Mouse (Mus musculus) stomach, embryonic 15.5 days (tissue): ENCODE measurements at regions not wholly inside any gene's neighbourhood (a gene's known extent, or its start where the extent isn't known, plus 50 kb on each side); places are given as distances from the start of the nearest gene placed in this dataset.
A peak's percentile ranks its signal among the peaks of the same experiment; 100 is the strongest.

Experiments
- ATAC-seq: fragments of 200-750 bp; cut with Nextera tagmentation; 2 replicates; pipeline ENCODE4 v1.8.0; 2017; ENCODE audit warnings: low read depth, moderate number of reproducible peaks, moderate TSS enrichment; ENCODE audit not compliant: insufficient read depth, low FRiP score
- H3K27ac ChIP-seq: fragments of 300-500 bp; sonication (generic); 2 replicates; pipeline ENCODE4 v1.5.1; 2015; ENCODE audit warnings: mild to moderate bottlenecking, inconsistent platforms
- H3K27me3 ChIP-seq: fragments of 300-500 bp; sonication (generic); replicated peaks from 2 replicates; pipeline ENCODE4 v1.6.1; 2015; ENCODE audit warnings: inconsistent platforms
- H3K36me3 ChIP-seq: fragments of 300-500 bp; sonication (generic); 2 replicates; pipeline ENCODE4 v1.6.1; 2015; ENCODE audit warnings: inconsistent platforms
- H3K4me1 ChIP-seq: fragments of 300-500 bp; sonication (generic); 2 replicates; pipeline ENCODE4 v1.6.1; 2015; ENCODE audit warnings: inconsistent platforms
- H3K4me2 ChIP-seq: fragments of 300-500 bp; sonication (generic); 2 replicates; pipeline ENCODE4 v1.6.1; 2015; ENCODE audit warnings: mild to moderate bottlenecking, inconsistent platforms
- H3K4me3 ChIP-seq: fragments of 300-500 bp; sonication (generic); replicated peaks from 2 replicates; pipeline ENCODE4 v1.5.1; 2015; ENCODE audit warnings: inconsistent platforms
- H3K9ac ChIP-seq: fragments of 300-500 bp; sonication (generic); 2 replicates; pipeline ENCODE4 v1.6.1; 2015; ENCODE audit warnings: inconsistent platforms
- H3K9me3 ChIP-seq: fragments of 300-500 bp; sonication (generic); 2 replicates; pipeline ENCODE4 v1.6.1; 2016; ENCODE audit warnings: inconsistent platforms
- WGBS: fragments of 180-500 bp; shearing (Covaris S2); methylation state at CpG from one replicate; pipeline ENCODE4 v1.1.7; 2015; 5-methylcytosine and 5-hydroxymethylcytosine counted together

- H3K9me3 ChIP-seq: no peaks in the 10 kb centered on the region
- no peak overlapping the region for H3K4me2 ChIP-seq
- no peak for ATAC-seq
- peaks cover 46% of the 10 kb centered on the region for H3K4me1 ChIP-seq
- H3K4me3 ChIP-seq: no peak overlapping the region
- H3K27me3 ChIP-seq: no peaks in the 10 kb centered on the region
- no peaks in the 10 kb centered on the region for H3K36me3 ChIP-seq
- H3K9ac ChIP-seq: no peak overlapping the region
- 56% methylated on average over 3 of the region's 3 CpGs for WGBS
- H3K27ac ChIP-seq: peak overlapping the region; percentile 83
These were observed 55.6 kb downstream of the Irf2bp2 start for GRCm38 (mm10) chr8:126538136-126538535.

DNA sequence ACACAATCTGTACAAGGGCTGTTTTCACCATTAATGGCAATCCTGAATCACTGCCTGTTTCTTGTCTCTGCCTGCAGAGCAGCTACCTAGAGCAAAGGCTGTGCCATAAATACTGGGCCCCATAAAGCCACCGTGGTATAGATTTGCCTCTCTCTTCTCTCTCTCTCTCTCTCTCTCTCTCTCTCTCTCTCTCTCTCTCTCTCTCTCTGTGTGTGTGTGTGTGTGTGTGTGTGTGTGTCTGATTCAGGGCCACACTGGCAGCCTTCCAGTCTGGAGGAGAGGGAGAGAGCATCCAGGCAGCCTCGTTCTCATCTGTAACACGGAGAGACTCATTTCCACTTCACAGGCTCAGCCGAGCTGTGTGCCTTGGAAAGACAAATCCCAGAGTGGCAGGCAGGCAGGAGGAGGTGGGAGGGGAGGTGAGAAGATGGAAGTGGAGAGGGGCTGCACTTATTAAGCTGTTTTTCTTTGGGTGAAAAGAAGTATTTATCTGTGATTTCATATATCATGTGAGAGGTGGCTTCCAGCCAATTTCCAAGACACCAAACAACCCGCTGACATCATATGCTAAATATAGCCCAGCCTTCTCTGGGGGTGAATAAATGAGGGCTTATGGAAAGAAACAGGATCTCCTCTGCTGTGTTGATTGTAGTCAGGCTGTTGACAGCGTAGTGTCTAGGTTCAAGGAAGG lies 56.7 kb downstream of the Irf2bp2 start:
- H3K27me3 ChIP-seq: no peaks in the 10 kb centered on the region
- H3K36me3 ChIP-seq: no peaks in the 10 kb centered on the region
- H3K4me2 ChIP-seq: 0 out of 2 replicates have a peak overlapping the region, but pooled peaks have one; percentile 1
- ATAC-seq: peak; percentile 51
- H3K4me3 ChIP-seq: no peak overlapping the region
- WGBS: 8% methylated on average over 6 of the region's 6 CpGs
- peak overlapping the region; percentile 83 for H3K27ac ChIP-seq
- no peaks in the 10 kb centered on the region for H3K9me3 ChIP-seq
- H3K9ac ChIP-seq: no peak overlapping the region
- H3K4me1 ChIP-seq: peaks cover 53% of the 10 kb centered on the region

DNA sequence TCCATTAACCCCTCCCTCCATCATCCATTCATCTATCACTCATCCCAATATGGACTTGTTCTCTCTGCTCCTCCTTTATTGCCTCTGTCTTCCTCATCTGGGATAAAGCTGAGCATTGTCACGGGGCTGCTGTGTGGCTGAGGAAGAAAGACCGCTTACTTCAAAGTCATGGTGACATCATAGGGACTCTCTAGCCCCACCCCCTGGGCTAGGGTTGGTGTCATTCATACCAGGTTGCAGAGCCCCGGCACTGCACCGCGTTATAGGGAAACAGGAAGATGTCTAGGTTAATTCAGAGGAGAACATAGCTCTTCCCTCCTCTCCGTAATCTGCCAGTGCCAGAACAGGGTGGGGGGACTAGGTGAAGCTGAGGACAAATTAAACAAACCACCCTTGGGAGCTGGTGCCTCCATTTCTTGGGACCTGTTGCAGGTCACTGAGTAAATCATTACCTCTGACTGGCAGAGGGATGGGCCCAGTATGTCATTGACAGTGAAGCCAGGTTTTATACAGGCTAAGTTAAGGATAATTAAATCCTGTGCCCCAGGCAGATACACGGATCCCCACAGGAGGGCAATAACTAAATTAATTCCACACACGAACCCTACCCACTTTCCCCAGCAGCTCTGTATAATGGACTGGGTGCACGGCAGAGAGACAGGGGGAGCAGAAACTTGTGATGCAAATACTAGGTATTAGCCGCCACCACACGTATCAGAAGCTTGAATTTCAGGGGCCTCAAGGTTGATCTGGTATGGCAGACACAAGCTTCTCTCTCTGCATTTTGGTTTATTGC lies 57.5 kb downstream of the Irf2bp2 start:
- Histone ChIP-seq H3K4me3 (no peak overlapping the region), H3K27me3 (no peaks in the 10 kb centered on the region), H3K36me3 (no peaks in the 10 kb centered on the region), H3K4me1 (peaks cover 55% of the 10 kb centered on the region), H3K9ac (no peak overlapping the region), H3K27ac (peak overlapping the region; percentile 83), H3K4me2 (no peak overlapping the region), H3K9me3 (no peaks in the 10 kb centered on the region)
- ATAC-seq: 0 out of 2 replicates have a peak, but pooled peaks have one; percentile 4
- 32% methylated on average over 11 of the region's 11 CpGs for WGBS

DNA sequence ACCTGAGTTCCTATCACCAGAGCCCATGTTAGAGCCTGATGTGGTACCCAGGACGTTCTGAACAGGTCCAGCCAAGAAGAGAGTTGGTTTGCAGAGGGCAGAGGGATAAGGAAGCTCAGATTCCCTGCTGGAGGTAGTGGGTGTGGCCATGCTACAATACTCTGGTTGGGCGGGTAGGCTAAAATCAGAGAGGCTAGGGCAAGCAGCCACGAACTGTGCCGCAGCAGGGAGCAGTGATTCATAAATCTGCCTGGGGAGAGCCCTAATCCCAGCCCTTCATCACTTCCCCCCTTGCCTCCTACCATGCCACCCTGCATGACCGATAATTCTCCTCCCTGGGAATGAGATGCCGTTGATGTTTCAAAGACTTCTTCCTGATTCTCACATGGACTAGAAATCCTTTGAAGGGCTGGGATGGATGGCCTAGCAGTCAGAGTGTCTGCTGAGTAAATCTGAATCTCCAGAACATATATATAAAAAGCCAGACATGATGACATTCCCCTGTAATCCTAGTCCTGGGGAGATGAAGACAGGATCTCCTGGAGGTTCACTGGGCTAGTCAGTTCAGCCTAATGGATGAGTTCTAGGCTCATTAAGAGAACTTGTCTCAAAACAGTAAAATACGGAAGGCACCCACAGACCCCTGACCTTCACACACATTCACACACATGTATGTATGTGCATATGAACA lies 57.6 kb upstream of the Tarbp1 start:
- H3K9ac ChIP-seq: no peak overlapping the region
- ATAC-seq: no peak
- no peak overlapping the region for H3K4me3 ChIP-seq
- H3K27ac ChIP-seq: no peak overlapping the region
- no peaks in the 10 kb centered on the region for H3K36me3 ChIP-seq
- H3K27me3 ChIP-seq: no peaks in the 10 kb centered on the region
- H3K4me2 ChIP-seq: no peak overlapping the region
- H3K4me1 ChIP-seq: peaks cover 24% of the 10 kb centered on the region
- 35% methylated on average over 7 of the region's 7 CpGs for WGBS
- no peaks in the 10 kb centered on the region for H3K9me3 ChIP-seq

DNA sequence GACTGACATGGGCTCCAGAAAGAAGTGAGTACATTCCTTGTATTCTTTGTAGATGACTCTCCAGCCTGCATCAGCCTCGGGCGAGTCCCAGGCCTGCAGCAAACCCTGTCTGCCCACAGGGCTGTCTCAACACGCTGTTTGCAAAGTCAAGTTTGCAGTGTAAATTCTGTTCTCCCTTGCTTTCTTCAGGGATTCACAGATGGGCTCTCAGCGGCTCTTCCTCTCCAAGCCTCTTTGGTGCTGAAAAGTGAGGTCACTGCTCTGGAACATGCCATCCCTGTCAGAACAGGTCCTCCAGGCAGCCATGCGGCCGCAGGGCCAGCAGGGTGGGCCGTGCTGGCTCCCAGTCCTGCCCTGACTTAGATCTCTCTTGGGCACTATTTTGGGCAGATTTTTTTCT lies 56.6 kb upstream of the Tarbp1 start:
- Histone ChIP-seq H3K36me3 (no peaks in the 10 kb centered on the region), H3K4me2 (no peak overlapping the region), H3K4me1 (peaks cover 24% of the 10 kb centered on the region), H3K27me3 (no peaks in the 10 kb centered on the region), H3K27ac (0 out of 2 replicates have a peak overlapping the region, but pooled peaks have one; percentile 2), H3K9me3 (no peaks in the 10 kb centered on the region), H3K9ac (no peak overlapping the region), H3K4me3 (no peak overlapping the region)
- ATAC-seq: no peak
- 58% methylated on average over 7 of the region's 7 CpGs for WGBS

- no peak overlapping the region for H3K4me2 ChIP-seq
- no peaks in the 10 kb centered on the region for H3K9me3 ChIP-seq
- no peaks in the 10 kb centered on the region for H3K36me3 ChIP-seq
- no peak overlapping the region for H3K4me3 ChIP-seq
- H3K4me1 ChIP-seq: peaks cover 18% of the 10 kb centered on the region
- no peak overlapping the region for H3K9ac ChIP-seq
- ATAC-seq: no peak
- H3K27me3 ChIP-seq: no peaks in the 10 kb centered on the region
- H3K27ac ChIP-seq: no peak overlapping the region
- 55% methylated on average over 3 of the region's 3 CpGs for WGBS
These were observed 54.5 kb upstream of the Tarbp1 start for GRCm38 (mm10) chr8:126529409-126529808.

DNA sequence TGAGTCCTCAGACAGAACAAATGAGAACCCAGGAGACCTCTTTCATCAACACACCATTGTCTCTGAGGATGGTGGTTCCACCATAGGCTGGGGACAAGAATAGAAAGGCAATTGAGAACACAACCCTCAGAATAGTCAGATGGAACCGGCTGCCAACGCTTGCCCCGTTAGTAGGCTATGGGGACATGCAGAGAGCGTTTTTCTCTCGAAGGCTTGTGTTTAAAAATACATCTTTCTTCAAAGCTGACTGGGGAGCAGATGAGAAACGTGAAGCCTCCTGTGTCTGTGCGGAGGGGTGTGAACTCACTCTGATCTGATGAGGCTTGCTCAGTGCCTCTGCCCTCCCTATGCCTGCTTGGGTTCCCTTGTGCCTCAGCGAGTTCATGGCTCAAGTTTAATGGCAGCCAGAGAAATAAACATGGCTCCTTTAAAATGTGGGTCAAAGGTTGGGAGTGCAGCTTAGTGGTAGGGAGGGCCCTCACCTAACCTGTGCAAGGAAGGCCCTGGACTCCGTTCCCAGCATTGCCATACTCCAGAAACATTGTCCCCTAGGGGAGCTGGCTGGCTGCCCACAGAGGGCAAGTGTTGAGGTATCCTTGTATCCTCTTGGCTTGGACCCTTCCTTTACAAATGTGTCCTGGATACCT lies 53.7 kb upstream of the Tarbp1 start:
- WGBS: 64% methylated on average over 9 of the region's 9 CpGs
- ATAC-seq: no peak
- Histone ChIP-seq H3K4me1 (peaks cover 18% of the 10 kb centered on the region), H3K36me3 (no peaks in the 10 kb centered on the region), H3K27me3 (no peaks in the 10 kb centered on the region), H3K9me3 (no peaks in the 10 kb centered on the region), H3K4me2 (no peak overlapping the region), H3K9ac (no peak overlapping the region), H3K27ac (no peak overlapping the region), H3K4me3 (no peak overlapping the region)

DNA sequence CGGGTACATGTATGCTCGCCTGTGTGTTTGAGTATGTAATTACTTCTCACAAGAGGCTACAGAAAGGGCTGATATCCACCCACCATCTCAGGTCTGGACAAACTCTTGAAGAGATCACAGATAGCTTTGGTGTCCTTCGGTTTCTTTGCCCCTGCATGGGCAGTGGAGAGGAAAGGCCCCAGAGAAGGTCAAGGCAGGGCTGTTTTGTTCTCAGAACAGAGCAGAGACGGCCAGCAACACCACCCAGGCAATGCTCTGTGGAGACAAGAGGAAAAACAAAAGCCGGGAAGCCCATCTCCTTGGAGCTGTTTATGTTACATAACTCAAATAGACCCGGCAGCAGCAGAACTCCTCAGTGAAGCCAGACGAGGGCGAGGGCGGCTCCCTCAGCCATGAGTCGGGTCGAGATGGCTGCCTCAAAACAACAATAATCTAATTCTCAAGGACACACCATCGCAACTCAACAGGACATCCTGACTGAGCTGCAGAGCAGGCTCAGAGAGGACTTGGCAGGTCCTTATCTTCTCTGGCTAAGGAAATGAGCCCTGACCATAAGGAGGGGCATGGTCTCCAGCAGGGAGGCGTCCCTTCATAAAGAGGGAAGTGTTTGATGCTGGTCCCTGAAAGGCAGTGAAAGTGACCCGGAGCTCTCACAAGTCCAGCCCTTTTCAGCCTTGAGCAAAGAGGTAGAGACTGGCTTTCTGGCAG lies 52.2 kb upstream of the Tarbp1 start:
- 26% methylated on average over 14 of the region's 14 CpGs for WGBS
- no peaks in the 10 kb centered on the region for H3K36me3 ChIP-seq
- H3K4me2 ChIP-seq: no peak overlapping the region; the same call in 1 of the 2 replicates
- H3K27me3 ChIP-seq: no peaks in the 10 kb centered on the region
- H3K4me3 ChIP-seq: no peak overlapping the region
- H3K9me3 ChIP-seq: no peaks in the 10 kb centered on the region
- peak overlapping the region; percentile 85 for H3K27ac ChIP-seq
- peak; percentile 20; the same call in 1 of the 2 replicates for ATAC-seq
- H3K9ac ChIP-seq: no peak overlapping the region
- H3K4me1 ChIP-seq: peaks cover 15% of the 10 kb centered on the region

DNA sequence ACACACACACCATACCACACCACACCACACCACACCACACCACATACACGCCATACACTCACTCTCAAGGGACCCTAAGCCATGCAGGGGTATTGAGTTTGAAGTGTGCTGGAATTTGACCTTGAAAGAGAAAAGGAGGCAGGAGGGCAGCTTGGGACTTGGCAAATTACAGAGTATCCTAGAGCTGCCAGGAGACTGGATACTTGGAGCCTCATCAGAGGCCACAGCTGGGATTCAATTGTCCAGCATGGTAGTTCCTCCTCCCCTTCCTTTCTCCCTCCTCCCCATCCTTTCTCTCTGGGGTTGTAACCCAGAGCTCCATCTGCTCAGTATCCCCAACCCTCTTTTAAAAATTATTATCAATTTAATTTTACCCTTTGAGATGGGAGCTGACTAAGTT lies 50.7 kb upstream of the Tarbp1 start:
- no peak for ATAC-seq
- Histone ChIP-seq H3K9ac (no peak overlapping the region), H3K27ac (peak overlapping the region; percentile 81), H3K4me2 (no peak overlapping the region), H3K4me3 (no peak overlapping the region), H3K9me3 (no peaks in the 10 kb centered on the region), H3K27me3 (no peaks in the 10 kb centered on the region), H3K4me1 (peaks cover 14% of the 10 kb centered on the region), H3K36me3 (no peaks in the 10 kb centered on the region)
- WGBS: 70% methylated on average over 1 of the region's 1 CpGs
